Mouse (Mus musculus): ENCODE measurements around the gene Mbd6.

The Mbd6 gene

DNA sequence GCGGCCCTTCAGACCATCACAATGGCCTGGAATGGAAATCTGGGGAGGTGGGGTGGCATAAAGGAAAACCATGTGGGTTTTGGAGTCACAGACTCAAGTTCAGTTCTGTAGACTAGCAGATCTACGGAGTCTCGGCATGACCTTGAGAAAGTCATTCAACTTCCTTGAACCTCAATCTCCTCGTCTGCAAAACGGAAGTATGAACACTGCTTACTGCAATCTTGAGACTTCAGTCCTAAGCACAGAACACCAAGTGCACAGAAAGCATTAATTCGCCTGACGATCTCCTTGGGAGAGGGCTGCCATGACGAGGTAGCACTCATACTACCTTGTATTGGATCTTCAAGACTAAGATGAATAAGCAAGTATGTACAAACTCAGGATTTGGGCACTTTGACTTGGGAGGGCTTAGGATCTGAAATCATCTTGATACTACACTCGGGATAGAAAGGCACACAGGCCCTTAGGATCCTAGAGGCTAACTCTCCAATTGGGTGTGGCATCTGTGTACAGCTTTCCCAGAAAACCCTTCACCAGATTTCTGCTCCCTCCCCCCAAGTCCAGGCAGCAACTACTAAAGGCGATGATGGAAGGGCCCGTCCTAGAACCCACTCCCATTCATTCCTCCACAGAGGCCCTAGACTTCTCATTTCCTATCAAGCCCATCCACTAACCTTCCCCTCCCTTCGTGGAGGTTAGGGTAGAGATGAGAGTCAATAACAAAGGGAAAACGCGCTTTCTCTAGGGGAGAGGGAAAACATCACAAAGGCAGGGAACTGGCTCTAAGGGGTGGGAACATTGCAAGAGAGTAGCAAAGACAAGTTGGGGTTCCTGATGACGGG, 26.9 kb downstream of the Mbd6 start:
- DNase-seq, result no peak

DNA sequence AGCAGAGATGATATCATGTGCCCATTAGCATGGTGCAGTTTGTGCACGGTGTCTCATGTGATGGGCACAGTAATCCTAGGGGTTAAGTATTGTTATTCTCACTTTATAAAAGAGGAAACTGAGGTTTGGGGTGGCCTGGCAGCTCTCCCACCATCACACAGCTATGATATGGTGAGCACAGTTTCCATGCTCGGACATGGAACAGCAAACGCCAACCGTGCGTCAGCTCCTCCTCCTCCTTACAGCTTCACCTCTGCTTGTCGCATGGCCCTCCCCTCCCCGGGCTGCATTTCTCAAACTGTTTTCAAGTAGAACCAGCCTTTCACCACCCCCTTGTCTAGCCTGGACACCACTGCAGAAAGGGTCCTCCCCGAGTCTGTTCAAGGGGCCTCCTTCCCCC, 30.3 kb downstream of the Mbd6 start:
- no peak for DNase-seq

DNA sequence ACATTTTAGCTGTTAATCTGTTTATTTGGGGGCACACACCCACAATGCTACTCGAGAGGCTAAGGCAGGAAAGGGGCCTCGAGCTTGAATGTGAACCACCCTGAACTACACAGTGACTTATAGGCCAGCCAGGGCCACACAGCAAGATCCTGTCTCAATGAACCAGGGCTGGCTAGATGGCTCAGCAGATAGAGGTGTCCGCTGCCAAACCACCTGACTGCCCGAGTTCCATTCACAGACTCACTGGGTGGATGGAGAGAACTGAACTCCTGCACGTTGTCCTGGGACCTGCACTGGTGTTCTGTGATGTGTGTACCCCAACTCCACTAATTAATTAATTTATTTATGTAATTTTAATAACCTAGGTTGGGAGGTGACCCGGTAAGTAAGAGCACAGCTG, 31.0 kb downstream of the Mbd6 start:
- DNase-seq, result no peak

DNA sequence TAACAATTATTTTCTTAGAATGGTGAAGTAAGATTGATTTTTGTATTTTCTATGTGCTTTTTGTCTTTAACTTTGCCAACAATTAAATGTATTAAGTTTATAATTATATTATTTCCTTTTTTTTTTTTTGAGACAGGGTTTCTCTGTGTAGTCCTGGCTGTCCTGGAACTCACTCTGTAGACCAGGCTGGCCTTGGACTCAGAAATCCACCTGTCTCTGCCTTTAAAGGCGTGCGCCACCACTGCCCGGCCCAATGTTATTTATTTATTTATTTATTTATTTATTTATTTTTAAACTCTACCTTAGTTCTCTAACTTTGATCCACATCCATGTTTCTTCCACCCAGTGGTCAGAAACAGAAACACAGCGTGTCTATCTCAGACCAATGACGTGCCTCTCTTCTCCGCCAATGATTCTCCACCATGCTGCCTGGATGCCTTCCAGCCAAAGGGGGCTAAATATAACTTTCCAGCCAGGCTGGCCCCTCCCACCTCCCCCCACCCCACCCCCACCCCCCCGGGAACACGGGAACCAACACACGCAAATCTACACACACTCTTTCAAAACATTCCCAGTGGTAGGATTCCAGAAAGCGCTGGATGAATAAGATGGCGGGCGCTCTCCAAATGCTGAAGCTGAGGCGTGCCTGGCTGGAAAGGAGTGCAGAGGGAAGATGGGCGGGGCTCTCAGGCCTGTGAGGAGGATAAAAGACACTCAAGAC, 33.0 kb downstream of the Mbd6 start:
- DNase-seq, result peak; percentile 94

DNA sequence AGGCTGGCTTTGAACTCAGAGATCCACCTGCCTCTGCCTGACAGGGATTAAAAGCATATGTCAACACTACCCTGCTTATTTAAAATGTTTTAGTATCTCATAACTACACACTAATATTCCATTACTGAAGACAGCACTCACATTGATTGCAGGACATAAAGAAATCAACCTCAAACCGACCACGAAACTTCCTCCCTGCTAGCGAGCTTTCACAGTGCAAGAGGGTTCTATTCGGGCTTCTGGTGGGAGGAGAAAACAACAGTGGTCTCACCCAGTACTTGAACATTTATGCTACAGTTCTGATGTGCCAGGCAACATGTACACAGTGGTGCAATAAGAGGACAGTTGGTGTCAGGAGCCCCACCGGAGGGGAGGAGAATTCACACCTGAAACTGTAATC, 38.0 kb downstream of the Mbd6 start:
- no peak for DNase-seq

DNA sequence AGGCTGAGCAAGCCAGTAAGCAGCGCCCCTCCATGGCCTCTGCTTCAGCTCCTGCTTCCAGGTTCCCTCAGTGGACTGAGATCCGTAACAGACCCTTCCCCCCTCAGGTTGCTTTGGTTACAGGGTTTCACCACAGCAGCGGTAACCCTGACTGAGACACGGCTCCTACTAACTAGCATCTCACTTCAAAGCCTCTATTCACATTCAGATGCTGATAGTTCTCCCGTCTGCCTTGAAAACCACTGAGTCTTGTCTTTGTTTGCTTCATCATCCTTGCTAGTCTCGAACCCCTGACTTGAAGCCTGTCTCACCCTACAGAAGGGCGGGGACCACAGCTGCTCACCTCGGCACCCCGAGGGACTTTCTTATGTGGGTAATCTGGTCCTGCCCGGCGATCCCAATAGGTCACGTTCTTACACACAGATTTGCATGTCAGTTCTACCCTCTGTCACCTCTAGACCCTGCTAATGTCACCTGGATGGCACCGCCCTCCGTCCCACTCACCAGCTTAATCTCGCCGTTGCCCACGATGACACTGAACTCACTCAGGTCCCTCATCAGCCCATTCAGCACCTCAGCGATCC, 50.5 kb downstream of the Mbd6 start:
- no peak for DNase-seq

DNA sequence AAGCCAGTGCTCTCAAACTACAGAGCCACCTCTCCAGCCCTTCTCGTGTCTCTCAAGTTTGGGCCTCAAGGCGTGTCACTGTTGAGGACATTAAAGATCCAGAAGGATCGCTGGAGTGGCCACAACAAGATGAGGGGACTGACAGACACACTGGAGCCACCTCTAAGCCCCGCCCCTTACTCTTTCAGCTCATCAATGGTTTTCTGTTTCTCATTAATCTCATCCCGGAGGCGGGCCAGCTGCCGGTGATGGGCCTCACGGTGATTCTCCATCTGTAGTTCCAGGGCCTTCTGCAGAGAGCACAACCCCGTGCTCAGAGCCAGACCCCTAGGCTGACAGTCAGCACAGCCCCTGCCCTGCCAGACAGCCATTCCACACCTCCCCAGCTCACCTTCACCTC, 52.3 kb downstream of the Mbd6 start:
- DNase-seq, result no peak

DNA sequence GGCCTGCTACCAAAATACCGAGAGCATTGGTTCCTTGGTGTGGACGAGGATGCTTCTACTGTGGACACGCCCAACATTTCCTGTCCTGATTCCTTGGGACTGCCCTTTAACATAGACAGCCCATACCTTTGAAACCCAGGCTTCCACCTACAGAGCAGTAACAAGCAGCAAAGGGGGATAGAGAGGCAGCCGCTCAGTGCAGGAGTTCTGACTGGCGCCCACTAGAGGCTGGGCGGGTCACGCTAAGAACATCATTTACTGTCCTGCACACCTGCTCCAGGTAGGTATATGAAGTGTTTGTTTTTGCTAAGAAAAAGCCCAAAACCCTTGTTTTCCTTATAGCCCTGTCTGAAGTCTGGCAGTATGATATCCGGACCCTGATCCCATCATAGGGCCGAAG, 55.7 kb downstream of the Mbd6 start:
- no peak for DNase-seq

All from heart, adult 11 months (tissue).